Mouse (Mus musculus) NIH3T3 (cell line): ENCODE results near the gene Tulp2.

Source experiments
- DNase-seq: peaks from one replicate; pipeline ENCODE4 v3.0.0-alpha.2; 2012; ENCODE audit warnings: low read depth

Gene Tulp2

DNA sequence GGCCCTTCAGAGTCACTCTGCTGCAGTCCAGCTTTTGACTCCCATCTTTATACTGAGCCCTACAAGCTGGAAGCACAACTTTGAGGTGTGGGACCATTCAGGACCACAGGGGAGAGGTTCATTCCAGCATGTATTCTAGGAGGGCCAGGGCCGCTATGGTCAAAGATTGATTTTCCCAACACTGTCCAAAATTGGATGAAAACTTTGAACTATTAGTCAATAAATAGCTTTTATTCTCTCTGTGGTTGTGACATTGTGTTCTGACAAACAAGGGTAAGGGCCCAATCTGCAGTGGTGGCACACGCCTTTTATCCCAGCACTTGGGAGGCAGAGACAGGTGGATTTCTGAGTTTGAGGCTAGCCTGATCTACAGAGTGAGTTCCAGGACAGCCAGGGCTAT lies 72.3 kb downstream of the Tulp2 start:
- DNase-seq: no peak

- DNase-seq: no peak
These were observed 73.1 kb downstream of the Tulp2 start, which contains the start of gene Hsd17b14 for GRCm38 (mm10) chr7:45554744-45555143. Hsd17b14 (plus strand) TSS chr7:45554893.

GRCm38 (mm10) chr7:45555787-45556186 lies 74.1 kb downstream of the Tulp2 start:
- DNase-seq: peak; percentile 88

DNA sequence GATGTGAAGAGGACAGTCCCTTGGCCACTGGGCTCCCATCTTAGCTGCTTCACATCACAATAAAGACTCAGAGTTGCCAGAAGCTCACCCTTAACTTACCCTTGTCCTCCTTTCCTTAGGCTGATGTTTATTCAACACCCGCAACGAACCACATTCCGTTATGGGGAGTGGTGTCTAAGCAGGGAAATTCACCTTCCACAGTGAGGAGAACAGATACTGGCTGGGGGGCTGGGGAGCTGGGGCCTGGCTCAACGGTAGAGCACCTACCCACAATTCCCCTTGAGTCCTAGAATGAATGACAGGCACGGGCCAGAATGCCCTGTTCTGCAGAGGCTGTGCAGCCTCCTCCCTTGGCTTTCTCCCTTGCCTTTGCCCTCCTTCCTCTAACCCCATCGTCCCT lies 77.2 kb downstream of the Tulp2 start:
- no peak for DNase-seq

- DNase-seq: no peak
These were observed 78.6 kb downstream of the Tulp2 start for GRCm38 (mm10) chr7:45560241-45560640.

GRCm38 (mm10) chr7:45560843-45561623 lies 79.4 kb downstream of the Tulp2 start:
- DNase-seq: peak; percentile 88

- DNase-seq: peak; percentile 17
These were observed 80.2 kb downstream of the Tulp2 start for GRCm38 (mm10) chr7:45561624-45562520.

DNA sequence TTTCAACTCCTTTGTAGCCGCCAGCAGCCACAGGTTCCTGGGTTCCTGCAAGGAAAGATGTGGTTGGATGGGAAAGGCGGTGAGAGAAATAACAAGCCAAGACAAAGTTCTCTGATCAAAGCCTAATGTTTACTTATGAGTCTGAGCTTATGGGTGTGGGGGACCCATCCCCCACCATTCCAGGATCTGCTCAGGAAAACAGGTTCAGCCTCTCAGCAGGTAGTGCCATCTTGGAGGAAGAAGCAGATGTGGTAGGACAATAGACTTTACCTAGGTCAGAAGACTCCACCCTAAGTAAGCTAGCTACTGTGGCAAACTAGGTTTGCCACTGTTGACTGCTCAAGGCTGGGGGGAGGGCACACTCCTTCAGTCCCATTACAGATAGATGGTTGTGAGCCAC lies 83.1 kb downstream of the Tulp2 start:
- no peak for DNase-seq

GRCm38 (mm10) chr7:45565446-45565845 lies 83.8 kb downstream of the Tulp2 start:
- DNase-seq: no peak

GRCm38 (mm10) chr7:45567112-45567779 lies 85.6 kb downstream of the Tulp2 start:
- no peak for DNase-seq

DNA sequence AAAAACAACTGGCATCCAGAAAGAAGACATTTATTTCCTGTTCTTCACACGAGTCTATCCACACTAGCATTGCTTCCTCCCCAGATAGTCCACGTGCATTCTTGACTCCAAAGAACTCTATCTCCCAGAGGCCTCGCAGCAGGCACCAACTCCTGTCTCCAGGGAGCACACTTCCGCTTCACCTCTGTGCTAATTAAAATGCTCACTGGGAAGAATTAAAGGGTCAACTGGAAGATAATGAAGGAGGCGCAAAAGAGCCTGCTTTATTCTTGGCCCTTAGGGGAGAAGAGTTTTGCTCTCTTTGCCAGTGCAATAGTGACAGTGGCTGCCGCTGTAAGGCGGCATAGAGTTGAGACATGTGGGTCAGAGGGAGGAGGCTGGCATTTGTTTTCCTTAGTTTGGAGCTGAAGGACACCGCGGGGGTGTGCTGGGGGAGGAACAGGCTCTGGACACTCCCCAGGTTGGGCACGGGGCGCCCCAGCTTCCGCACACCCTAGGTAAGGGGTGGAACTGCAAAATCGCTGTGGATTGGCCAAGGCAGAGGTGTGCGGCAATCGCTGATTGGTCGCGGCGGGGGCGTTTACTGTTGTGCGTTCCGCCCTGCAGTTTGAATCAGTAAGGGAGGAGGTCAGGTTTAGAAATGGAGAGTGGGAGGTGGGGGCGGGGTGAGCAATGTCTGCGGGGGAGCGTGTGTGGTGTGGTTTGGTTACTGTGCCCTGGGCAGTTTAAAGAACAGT lies 86.3 kb downstream of the Tulp2 start:
- peak; percentile 91 for DNase-seq

- DNase-seq: no peak
These were observed 87.2 kb downstream of the Tulp2 start for GRCm38 (mm10) chr7:45568601-45569473.

DNA sequence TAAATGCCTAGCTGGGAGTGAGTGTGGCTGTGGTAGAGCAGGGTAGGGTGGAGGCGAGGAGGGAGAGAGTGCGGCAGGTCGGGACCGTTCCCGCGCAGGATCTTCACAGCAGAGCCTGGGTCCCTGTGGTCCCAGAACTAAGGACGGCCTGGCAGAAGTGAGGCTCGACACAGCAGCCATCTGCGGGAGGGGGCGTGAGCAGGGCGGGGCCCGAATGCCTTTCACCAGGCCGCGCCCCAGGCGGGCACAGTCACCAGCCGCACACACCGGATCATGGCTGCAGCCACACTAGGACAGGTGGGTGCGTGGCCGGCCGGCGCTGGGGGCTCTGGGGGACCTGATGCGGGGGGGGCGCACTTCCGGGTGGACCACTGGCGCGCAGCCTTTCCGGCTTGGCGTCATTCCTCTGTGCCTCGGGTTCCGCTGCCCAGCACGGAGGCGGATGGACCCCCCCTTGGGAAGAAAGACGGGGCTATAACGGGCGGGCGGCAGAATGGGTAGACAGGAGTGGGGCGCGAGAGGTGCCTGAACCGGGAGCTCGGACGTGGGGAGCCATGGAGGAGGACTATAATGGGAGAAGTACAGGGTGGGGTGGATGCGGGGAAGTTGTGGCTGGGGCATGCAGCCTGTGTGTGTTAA lies 88.5 kb downstream of the Tulp2 start, which contains the start of gene Bcat2:
TSS of gene Bcat2 (plus strand) at position 51 of the 639 bp plus-strand sequence.
- peak; percentile 81 for DNase-seq

GRCm38 (mm10) chr7:45571966-45572365 lies 90.3 kb downstream of the Tulp2 start:
- no peak for DNase-seq
